Mouse (Mus musculus): ENCODE data around the gene Dand5. TPM values are rescaled to one million over a fixed set of nuclear protein-coding genes. Genes with fewer than 3 reads are reported as not detected.

Dand5 gene
- polyA plus RNA-seq, 1 experiment from 2014 or later, result 9.4 TPM

DNA sequence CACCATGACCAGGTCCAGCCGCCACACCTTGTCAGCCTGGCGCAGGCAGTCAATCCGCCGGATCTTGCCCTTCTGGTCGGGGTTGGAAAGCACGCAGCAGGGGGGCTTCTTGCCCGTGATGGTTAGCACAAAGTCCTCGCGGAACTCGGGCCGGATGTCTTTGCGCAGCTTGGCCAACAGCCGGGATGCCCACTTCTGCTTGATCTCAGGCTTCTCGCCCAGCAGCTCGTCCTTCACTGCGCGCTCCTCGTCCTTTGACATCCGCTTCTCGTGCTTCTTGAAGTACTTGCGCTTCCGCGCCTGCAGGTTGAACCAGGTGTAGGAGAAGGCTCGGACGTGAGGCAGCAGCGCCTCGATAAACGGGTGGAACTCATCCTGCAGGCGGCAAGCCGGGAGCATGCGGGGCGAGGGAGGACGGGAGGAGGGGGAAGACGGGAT lies 50.7 kb downstream of the Dand5 start:
- DNase-seq (ENCODE audit: low spot score), result peak; percentile 40
- no peak for ATAC-seq
- Histone ChIP-seq H3K36me3 (ENCODE audit: control insufficient read depth, insufficient read depth, low read length) (peaks cover 26% of the 10 kb centered on the region), H3K9ac (ENCODE audit: low read length) (peak overlapping the region; percentile 77), H3K27ac (ENCODE audit: low read depth, low read length) (peak overlapping the region; percentile 97), H3K4me2 (ENCODE audit: low read length) (peak overlapping the region; percentile 56), H3K4me3 (ENCODE audit: low read depth, low read length) (peak overlapping the region; percentile 38), H3K9me3 (replicated peaks; ENCODE audit: control insufficient read depth, low read length) (no peaks in the 10 kb centered on the region), H3K4me1 (ENCODE audit: control insufficient read depth, insufficient read depth, low read length) (peaks cover 27% of the 10 kb centered on the region), H3K27me3 (replicated peaks; ENCODE audit: control insufficient read depth, insufficient read depth, low read length) (peaks cover 12% of the 10 kb centered on the region)
- WGBS, result 8% methylated on average over 34 of the region's 34 CpGs

- ATAC-seq (no peak), DNase-seq (ENCODE audit: low spot score) (no peak)
- Histone ChIP-seq H3K9ac (ENCODE audit: low read length) (peak overlapping the region; percentile 77), H3K27ac (ENCODE audit: low read depth, low read length) (peak overlapping the region; percentile 97), H3K36me3 (ENCODE audit: control insufficient read depth, insufficient read depth, low read length) (peaks cover 29% of the 10 kb centered on the region), H3K27me3 (replicated peaks; ENCODE audit: control insufficient read depth, insufficient read depth, low read length) (peaks cover 7% of the 10 kb centered on the region), H3K9me3 (replicated peaks; ENCODE audit: control insufficient read depth, low read length) (no peaks in the 10 kb centered on the region), H3K4me1 (ENCODE audit: control insufficient read depth, insufficient read depth, low read length) (peaks cover 27% of the 10 kb centered on the region), H3K4me2 (ENCODE audit: low read length) (peak overlapping the region; percentile 56), H3K4me3 (ENCODE audit: low read depth, low read length) (peak overlapping the region; percentile 38)
- 22% methylated on average over 5 of the region's 5 CpGs for WGBS
Measured at GRCm38 (mm10) chr8:84771000-84771687, 51.5 kb downstream of the Dand5 start.

- no peak for DNase-seq (ENCODE audit: low spot score)
- peak overlapping the region; percentile 97; the same call in 1 of the 2 replicates for H3K27ac ChIP-seq (ENCODE audit: low read depth, low read length)
- WGBS, result 22% methylated on average over 12 of the region's 12 CpGs
- peak overlapping the region; percentile 77 for H3K9ac ChIP-seq (ENCODE audit: low read length)
- H3K9me3 ChIP-seq (replicated peaks; ENCODE audit: control insufficient read depth, low read length), result no peaks in the 10 kb centered on the region
- peaks cover 27% of the 10 kb centered on the region for H3K4me1 ChIP-seq (ENCODE audit: control insufficient read depth, insufficient read depth, low read length)
- H3K27me3 ChIP-seq (replicated peaks; ENCODE audit: control insufficient read depth, insufficient read depth, low read length), result no peaks in the 10 kb centered on the region; the same call in 1 of the 2 replicates
- ATAC-seq, result no peak
- peaks cover 29% of the 10 kb centered on the region for H3K36me3 ChIP-seq (ENCODE audit: control insufficient read depth, insufficient read depth, low read length)
- peak overlapping the region; percentile 56 for H3K4me2 ChIP-seq (ENCODE audit: low read length)
- peak overlapping the region; percentile 38 for H3K4me3 ChIP-seq (ENCODE audit: low read depth, low read length)
Measured at GRCm38 (mm10) chr8:84770100-84770953, 52.3 kb downstream of the Dand5 start.

- WGBS, result 63% methylated on average over 8 of the region's 8 CpGs
- DNase-seq (ENCODE audit: low spot score), result no peak
- H3K9ac ChIP-seq (ENCODE audit: low read length), result peak overlapping the region; percentile 77
- peaks cover 29% of the 10 kb centered on the region for H3K36me3 ChIP-seq (ENCODE audit: control insufficient read depth, insufficient read depth, low read length)
- no peaks in the 10 kb centered on the region for H3K9me3 ChIP-seq (replicated peaks; ENCODE audit: control insufficient read depth, low read length)
- H3K4me1 ChIP-seq (ENCODE audit: control insufficient read depth, insufficient read depth, low read length), result peaks cover 29% of the 10 kb centered on the region
- ATAC-seq, result no peak
- peak overlapping the region; percentile 56 for H3K4me2 ChIP-seq (ENCODE audit: low read length)
- peak overlapping the region; percentile 38 for H3K4me3 ChIP-seq (ENCODE audit: low read depth, low read length)
- H3K27ac ChIP-seq (ENCODE audit: low read depth, low read length), result peak overlapping the region; percentile 48
- no peaks in the 10 kb centered on the region for H3K27me3 ChIP-seq (replicated peaks; ENCODE audit: control insufficient read depth, insufficient read depth, low read length)
Measured at GRCm38 (mm10) chr8:84769324-84769723, 53.3 kb downstream of the Dand5 start.

DNA sequence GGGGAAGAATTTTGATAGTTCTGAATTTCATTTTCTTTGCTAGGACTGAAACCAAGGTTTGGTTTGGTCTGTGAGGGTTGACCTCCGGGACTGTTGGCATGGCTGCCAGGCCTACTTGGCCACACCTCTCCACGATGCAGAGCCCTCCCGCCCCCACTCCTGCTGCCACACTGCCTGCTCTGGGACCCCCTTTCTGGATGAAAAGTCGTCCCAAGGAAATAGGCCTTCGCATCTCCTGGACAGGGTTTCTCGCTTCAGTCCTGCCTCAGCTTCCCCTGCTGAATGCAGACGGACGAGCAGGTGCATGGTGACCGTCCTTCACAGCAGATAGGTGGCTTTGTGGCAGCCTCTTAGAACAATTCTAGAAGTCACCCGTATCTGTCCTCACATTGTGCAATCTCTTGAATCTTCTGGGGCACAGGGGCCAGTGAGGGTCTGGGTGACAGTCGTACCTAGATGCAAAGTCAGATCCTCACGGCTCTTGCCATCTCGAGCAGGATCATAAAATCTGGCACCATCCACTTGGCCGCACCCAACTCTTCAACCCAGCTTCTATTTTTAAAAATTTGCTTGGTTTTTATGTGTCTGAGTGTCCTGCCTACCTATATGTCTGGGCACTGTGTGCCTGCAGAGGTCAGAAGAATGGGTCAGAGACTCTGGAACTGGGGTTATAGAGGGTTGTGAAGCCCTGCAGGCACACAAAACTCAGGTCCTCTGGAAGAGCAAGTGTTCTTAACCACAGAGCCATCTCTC lies 54.1 kb downstream of the Dand5 start:
- peak overlapping the region; percentile 48; the same call in 1 of the 2 replicates for H3K27ac ChIP-seq (ENCODE audit: low read depth, low read length)
- H3K4me3 ChIP-seq (ENCODE audit: low read depth, low read length), result peak overlapping the region; percentile 38

DNA sequence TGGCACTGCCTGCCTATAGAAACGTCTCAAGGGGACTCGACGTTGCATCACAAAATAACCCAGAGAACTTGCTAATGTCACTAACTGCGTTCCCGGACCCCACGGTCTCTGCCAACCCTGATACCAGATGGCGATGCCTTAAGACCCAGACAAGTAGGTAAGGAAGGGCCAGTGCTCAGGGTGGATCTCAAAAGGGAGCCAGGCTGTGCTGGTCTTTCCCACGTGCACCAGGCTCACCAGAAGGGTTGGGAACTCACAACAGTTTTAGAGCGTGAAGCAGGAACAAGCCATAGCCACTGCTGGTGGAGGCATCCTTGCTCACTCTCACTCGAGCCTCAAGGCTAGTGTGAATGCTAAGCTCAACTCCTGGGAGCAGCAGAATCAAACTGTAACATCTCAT lies 55.4 kb downstream of the Dand5 start:
- Histone ChIP-seq H3K36me3 (ENCODE audit: control insufficient read depth, insufficient read depth, low read length) (peaks cover 44% of the 10 kb centered on the region), H3K9me3 (replicated peaks; ENCODE audit: control insufficient read depth, low read length) (no peaks in the 10 kb centered on the region), H3K4me2 (ENCODE audit: low read length) (peak overlapping the region; percentile 56), H3K4me1 (ENCODE audit: control insufficient read depth, insufficient read depth, low read length) (peaks cover 33% of the 10 kb centered on the region), H3K27me3 (replicated peaks; ENCODE audit: control insufficient read depth, insufficient read depth, low read length) (no peaks in the 10 kb centered on the region), H3K9ac (ENCODE audit: low read length) (peak overlapping the region; percentile 58), H3K4me3 (ENCODE audit: low read depth, low read length) (peak overlapping the region; percentile 38), H3K27ac (ENCODE audit: low read depth, low read length) (peak overlapping the region; percentile 33; the same call in 1 of the 2 replicates)
- no peak for ATAC-seq
- no peak for DNase-seq (ENCODE audit: low spot score)
- WGBS, result 69% methylated on average over 10 of the region's 10 CpGs

More for the DNA sequence above, 54.1 kb downstream of the Dand5 start:
- H3K9ac ChIP-seq (ENCODE audit: low read length), result peak overlapping the region; percentile 77
- peaks cover 33% of the 10 kb centered on the region for H3K4me1 ChIP-seq (ENCODE audit: control insufficient read depth, insufficient read depth, low read length)
- H3K36me3 ChIP-seq (ENCODE audit: control insufficient read depth, insufficient read depth, low read length), result peaks cover 34% of the 10 kb centered on the region
- H3K9me3 ChIP-seq (replicated peaks; ENCODE audit: control insufficient read depth, low read length), result no peaks in the 10 kb centered on the region
- peak overlapping the region; percentile 56 for H3K4me2 ChIP-seq (ENCODE audit: low read length)
- ATAC-seq (no peak), DNase-seq (ENCODE audit: low spot score) (no peak)
- H3K27me3 ChIP-seq (replicated peaks; ENCODE audit: control insufficient read depth, insufficient read depth, low read length), result no peaks in the 10 kb centered on the region
- WGBS, result 84% methylated on average over 14 of the region's 14 CpGs

DNA sequence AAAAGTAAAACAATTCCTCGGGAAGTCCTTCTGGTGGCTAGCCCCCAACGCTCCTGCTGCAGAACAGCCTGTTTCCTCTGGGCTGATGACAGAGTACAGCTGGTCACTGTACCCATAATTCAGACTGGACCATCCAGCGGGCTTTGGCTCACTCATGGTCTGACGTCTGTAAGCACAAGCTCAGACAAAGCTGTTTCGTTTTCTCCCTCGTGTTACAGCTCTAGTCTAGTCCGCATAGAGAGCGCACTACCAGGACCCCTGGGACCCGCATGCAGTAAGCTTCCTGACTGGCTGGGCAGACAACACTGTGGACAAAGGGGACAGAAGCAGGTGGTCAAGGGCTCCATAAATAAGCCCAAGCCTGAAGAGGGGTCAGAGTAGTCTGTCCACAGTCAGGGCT lies 56.2 kb downstream of the Dand5 start:
- Histone ChIP-seq H3K27ac (ENCODE audit: low read depth, low read length) (peak overlapping the region; percentile 71), H3K36me3 (ENCODE audit: control insufficient read depth, insufficient read depth, low read length) (peaks cover 52% of the 10 kb centered on the region), H3K9me3 (replicated peaks; ENCODE audit: control insufficient read depth, low read length) (no peaks in the 10 kb centered on the region), H3K4me3 (ENCODE audit: low read depth, low read length) (peak overlapping the region; percentile 38), H3K27me3 (replicated peaks; ENCODE audit: control insufficient read depth, insufficient read depth, low read length) (no peaks in the 10 kb centered on the region), H3K9ac (ENCODE audit: low read length) (peak overlapping the region; percentile 58), H3K4me1 (ENCODE audit: control insufficient read depth, insufficient read depth, low read length) (peaks cover 34% of the 10 kb centered on the region), H3K4me2 (ENCODE audit: low read length) (peak overlapping the region; percentile 56)
- ATAC-seq, result no peak
- WGBS, result 44% methylated on average over 9 of the region's 9 CpGs
- no peak for DNase-seq (ENCODE audit: low spot score)

GRCm38 (mm10) chr8:84765629-84766028 lies 57.0 kb downstream of the Dand5 start:
- H3K4me1 ChIP-seq (ENCODE audit: control insufficient read depth, insufficient read depth, low read length), result peaks cover 42% of the 10 kb centered on the region
- ATAC-seq, result no peak
- peak overlapping the region; percentile 58 for H3K9ac ChIP-seq (ENCODE audit: low read length)
- WGBS, result 3% methylated on average over 10 of the region's 10 CpGs
- no peaks in the 10 kb centered on the region for H3K9me3 ChIP-seq (replicated peaks; ENCODE audit: control insufficient read depth, low read length)
- peak overlapping the region; percentile 38 for H3K4me3 ChIP-seq (ENCODE audit: low read depth, low read length)
- H3K4me2 ChIP-seq (ENCODE audit: low read length), result peak overlapping the region; percentile 56
- H3K27me3 ChIP-seq (replicated peaks; ENCODE audit: control insufficient read depth, insufficient read depth, low read length), result no peaks in the 10 kb centered on the region
- peaks cover 56% of the 10 kb centered on the region for H3K36me3 ChIP-seq (ENCODE audit: control insufficient read depth, insufficient read depth, low read length)
- peak overlapping the region; percentile 71 for H3K27ac ChIP-seq (ENCODE audit: low read depth, low read length)
- peak; percentile 51 for DNase-seq (ENCODE audit: low spot score)
